Mouse (Mus musculus) heart, embryonic 10.5 days (tissue): ENCODE measurements at regions not wholly inside any gene's neighbourhood (a gene's known extent, or its start where the extent isn't known, plus 50 kb on each side); places are given as distances from the start of the nearest gene placed in this dataset.

Experiments used
- DNase-seq: peaks from one replicate; pipeline ENCODE4 v3.0.0-alpha.2; 2017; ENCODE audit warnings: low spot score
- H3K27ac ChIP-seq: fragments of 300-500 bp; sonication (generic); 2 replicates; pipeline ENCODE4 v1.5.1; 2016; ENCODE audit warnings: mild to moderate bottlenecking
- H3K27me3 ChIP-seq: fragments of 300-500 bp; sonication (generic); 2 replicates; pipeline ENCODE4 v1.6.1; 2016; ENCODE audit warnings: mild to moderate bottlenecking; ENCODE audit not compliant: poor library complexity, insufficient read depth, severe bottlenecking
- H3K36me3 ChIP-seq: fragments of 300-500 bp; sonication (generic); 2 replicates; pipeline ENCODE4 v1.6.1; 2016; ENCODE audit warnings: mild to moderate bottlenecking, moderate library complexity
- H3K4me1 ChIP-seq: fragments of 300-500 bp; sonication (generic); 2 replicates; pipeline ENCODE4 v1.6.1; 2016; ENCODE audit warnings: mild to moderate bottlenecking
- H3K4me3 ChIP-seq: fragments of 300-500 bp; sonication (generic); 2 replicates; pipeline ENCODE4 v1.5.1; 2016; ENCODE audit warnings: mild to moderate bottlenecking, moderate library complexity
- H3K9me3 ChIP-seq: fragments of 300-500 bp; sonication (generic); 2 replicates; pipeline ENCODE4 v1.6.1; 2016; ENCODE audit warnings: mild to moderate bottlenecking, moderate library complexity
- WGBS: fragments of 180-500 bp; shearing (Covaris S2); methylation state at CpG from one replicate; pipeline ENCODE4 v1.1.7; 2016; 5-methylcytosine and 5-hydroxymethylcytosine counted together

- DNase-seq: no peak
- Histone ChIP-seq H3K9me3 (no peaks in the 10 kb centered on the region), H3K27ac (no peak overlapping the region)
Observed at GRCm38 (mm10) chr10:96822344-96823335, 205.8 kb downstream of the Btg1 start.

DNA sequence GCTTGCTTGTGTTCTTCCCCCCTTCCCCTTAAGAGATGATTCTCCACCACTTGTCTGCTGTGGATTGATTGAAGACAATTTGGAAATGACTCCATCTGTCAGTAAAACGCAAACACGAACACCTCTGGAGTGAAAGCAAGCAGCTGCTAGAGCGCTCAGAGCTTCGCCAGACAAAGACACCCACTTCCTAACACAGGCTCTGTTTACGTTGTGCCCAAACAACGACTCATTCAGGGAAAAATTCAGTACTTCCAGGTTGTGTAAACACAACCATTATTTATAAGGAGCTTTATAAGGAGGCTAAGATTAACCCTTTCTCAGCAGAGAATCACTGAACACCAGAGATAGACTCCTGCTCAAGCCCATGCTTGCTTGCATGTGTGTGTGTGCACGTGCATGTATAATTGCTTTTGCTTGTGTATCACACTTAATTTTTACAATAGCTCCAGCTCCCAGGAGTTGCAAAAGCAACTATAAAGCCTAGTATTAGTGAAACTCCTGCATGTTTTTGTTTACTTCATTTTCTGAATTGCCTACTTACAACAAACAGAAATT lies 209.5 kb downstream of the Btg1 start:
- no peaks in the 10 kb centered on the region for H3K9me3 ChIP-seq
- no peaks in the 10 kb centered on the region for H3K4me1 ChIP-seq
- no peak for DNase-seq
- no peaks in the 10 kb centered on the region for H3K36me3 ChIP-seq
- no peak overlapping the region for H3K4me3 ChIP-seq
- no peak overlapping the region for H3K27ac ChIP-seq
- H3K27me3 ChIP-seq: no peaks in the 10 kb centered on the region
- WGBS: 52% methylated on average over 7 of the region's 7 CpGs

More at GRCm38 (mm10) chr10:96822344-96823335, 205.8 kb downstream of the Btg1 start:
- H3K36me3 ChIP-seq: no peaks in the 10 kb centered on the region
- 73% methylated on average over 7 of the region's 7 CpGs for WGBS
- no peaks in the 10 kb centered on the region for H3K4me1 ChIP-seq
- H3K4me3 ChIP-seq: no peak overlapping the region
- no peaks in the 10 kb centered on the region for H3K27me3 ChIP-seq

DNA sequence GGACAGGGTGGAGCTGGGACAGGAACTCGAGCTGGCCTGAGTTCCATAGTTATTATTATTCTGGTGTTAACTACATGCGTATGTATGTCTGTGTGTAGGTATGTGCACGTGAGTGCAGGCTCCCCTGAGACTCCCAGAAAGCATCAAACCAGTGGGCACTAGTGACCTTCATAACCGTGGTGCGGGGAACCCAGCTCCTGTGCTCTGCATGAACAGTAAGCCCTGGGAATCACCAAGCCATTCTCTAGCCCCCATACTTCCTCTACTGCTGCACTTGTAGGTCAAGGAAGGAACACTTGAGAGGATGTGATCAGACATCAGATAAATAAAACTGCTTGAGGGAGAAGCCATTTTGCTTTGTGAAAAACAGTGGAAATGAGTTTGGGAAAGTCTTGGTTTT lies 211.2 kb downstream of the Btg1 start:
- H3K27ac ChIP-seq: no peak overlapping the region
- no peaks in the 10 kb centered on the region for H3K36me3 ChIP-seq
- no peaks in the 10 kb centered on the region for H3K9me3 ChIP-seq
- WGBS: 87% methylated on average over 5 of the region's 5 CpGs
- no peak for DNase-seq
- H3K27me3 ChIP-seq: no peaks in the 10 kb centered on the region
- no peak overlapping the region for H3K4me3 ChIP-seq
- no peaks in the 10 kb centered on the region for H3K4me1 ChIP-seq

DNA sequence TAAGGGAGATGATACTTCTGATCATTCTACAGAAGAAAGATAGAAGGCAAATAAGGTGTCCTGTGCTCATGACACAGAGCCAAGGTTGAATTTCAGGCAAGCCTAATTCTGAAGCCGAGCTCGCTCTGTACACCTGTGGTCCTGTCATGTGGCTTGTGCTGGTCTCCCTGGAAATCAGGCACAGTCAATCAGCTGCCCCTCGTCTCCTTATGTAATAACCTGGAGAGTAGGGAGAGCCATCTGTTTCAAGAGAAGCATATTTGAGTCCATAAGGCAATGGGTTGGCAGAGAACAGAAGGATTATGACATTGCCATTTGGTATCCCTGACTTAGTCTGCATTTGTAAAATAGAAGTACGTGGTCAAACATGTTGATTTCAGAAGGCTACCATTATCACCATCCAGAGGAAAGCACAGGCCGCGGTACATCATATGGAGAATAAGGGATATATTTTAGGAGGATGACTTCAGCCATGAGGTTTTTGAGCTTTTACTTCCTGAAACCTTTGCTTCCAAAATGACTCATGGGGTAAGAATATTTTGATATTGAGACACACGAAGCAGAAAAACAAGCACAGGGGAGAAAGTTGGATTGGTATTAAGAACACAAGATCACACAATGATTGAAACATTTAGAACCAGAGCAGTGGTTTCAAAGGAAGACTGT lies 211.9 kb downstream of the Btg1 start:
- WGBS: 79% methylated on average over 7 of the region's 7 CpGs
- H3K4me1 ChIP-seq: no peaks in the 10 kb centered on the region
- no peak overlapping the region for H3K4me3 ChIP-seq
- H3K9me3 ChIP-seq: no peaks in the 10 kb centered on the region
- no peak overlapping the region for H3K27ac ChIP-seq
- DNase-seq: no peak
- H3K36me3 ChIP-seq: no peaks in the 10 kb centered on the region
- H3K27me3 ChIP-seq: no peaks in the 10 kb centered on the region

DNA sequence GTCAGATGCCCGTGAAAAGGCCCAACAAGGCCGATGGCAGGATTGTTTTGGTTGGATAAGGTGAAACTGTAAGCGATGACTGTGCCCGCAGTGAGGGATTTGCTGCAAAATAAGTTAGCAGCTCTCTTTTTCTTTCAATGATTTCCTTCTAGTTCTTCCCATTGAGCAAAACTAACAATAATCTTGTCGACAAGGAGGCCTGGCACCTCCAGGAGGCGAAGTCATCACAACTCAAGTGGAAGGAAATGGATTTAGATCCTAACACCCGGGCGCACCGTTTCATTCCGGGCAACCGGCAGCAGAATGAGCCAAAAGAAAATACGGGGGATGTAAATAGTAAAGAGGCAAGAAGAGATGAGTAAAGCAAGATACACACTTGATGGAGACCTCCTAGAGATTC lies 214.3 kb downstream of the Btg1 start:
- Histone ChIP-seq H3K9me3 (no peaks in the 10 kb centered on the region), H3K27me3 (no peaks in the 10 kb centered on the region), H3K4me3 (no peak overlapping the region), H3K36me3 (no peaks in the 10 kb centered on the region), H3K4me1 (no peaks in the 10 kb centered on the region), H3K27ac (no peak overlapping the region)
- DNase-seq: no peak
- WGBS: 82% methylated on average over 12 of the region's 12 CpGs

DNA sequence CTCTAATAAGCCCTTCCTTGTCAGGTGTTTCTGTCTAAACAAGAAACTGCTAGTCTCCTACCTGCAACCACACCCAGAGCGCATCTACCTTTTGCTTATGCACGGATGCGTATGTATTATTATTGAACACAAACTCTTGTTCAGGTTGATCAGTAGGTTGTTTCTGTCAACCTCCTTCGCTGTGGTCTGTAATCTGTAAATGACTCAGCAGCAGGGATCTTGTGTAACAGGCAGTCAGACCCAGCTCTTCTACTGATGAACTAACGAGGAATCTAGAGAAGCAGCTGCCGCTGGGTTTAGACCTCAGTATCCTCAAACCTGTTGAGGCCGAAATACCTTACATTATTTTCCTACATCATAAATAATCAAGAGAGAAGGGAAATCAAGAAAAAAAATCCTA lies 220.4 kb downstream of the Btg1 start:
- no peaks in the 10 kb centered on the region for H3K27me3 ChIP-seq
- H3K4me3 ChIP-seq: no peak overlapping the region
- H3K27ac ChIP-seq: no peak overlapping the region
- H3K4me1 ChIP-seq: no peaks in the 10 kb centered on the region
- H3K36me3 ChIP-seq: no peaks in the 10 kb centered on the region
- H3K9me3 ChIP-seq: no peaks in the 10 kb centered on the region
- WGBS: 86% methylated on average over 7 of the region's 7 CpGs
- no peak for DNase-seq

- no peak overlapping the region for H3K27ac ChIP-seq
- H3K27me3 ChIP-seq: no peaks in the 10 kb centered on the region
- 82% methylated on average over 2 of the region's 2 CpGs for WGBS
- 0 out of 2 replicates have a peak, but pooled peaks cover 6% of the 10 kb centered on the region for H3K4me1 ChIP-seq
- no peaks in the 10 kb centered on the region for H3K36me3 ChIP-seq
- DNase-seq: no peak
- H3K9me3 ChIP-seq: no peaks in the 10 kb centered on the region
- no peak overlapping the region for H3K4me3 ChIP-seq
Observed at GRCm38 (mm10) chr10:96841128-96841527, 224.3 kb downstream of the Btg1 start.

- H3K27me3 ChIP-seq: no peaks in the 10 kb centered on the region
- H3K4me3 ChIP-seq: no peak overlapping the region
- H3K4me1 ChIP-seq: 0 out of 2 replicates have a peak, but pooled peaks cover 6% of the 10 kb centered on the region
- H3K9me3 ChIP-seq: no peaks in the 10 kb centered on the region
- 94% methylated on average over 2 of the region's 2 CpGs for WGBS
- H3K27ac ChIP-seq: no peak overlapping the region
- DNase-seq: no peak
- H3K36me3 ChIP-seq: no peaks in the 10 kb centered on the region
Observed at GRCm38 (mm10) chr10:96841956-96842355, 225.2 kb downstream of the Btg1 start.

DNA sequence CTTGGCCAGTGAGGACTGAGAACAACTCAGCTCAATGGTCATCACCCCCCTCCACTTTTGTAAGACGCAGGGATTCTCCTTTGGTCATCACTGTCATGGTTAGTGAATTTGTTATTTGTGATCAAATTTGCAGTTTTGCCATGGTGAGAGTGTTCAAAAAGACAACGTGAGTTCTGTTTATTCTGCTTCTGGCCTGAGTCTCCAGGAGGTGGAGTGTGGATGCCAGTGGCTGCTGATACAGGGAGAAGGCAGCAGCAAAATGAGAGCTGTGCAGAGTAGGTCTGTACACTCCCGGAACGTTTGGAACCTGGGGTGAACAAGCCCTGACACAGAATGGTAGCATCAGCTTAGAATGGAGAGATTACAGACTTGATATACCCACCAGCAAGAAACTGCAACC lies 229.1 kb downstream of the Btg1 start:
- WGBS: 68% methylated on average over 4 of the region's 4 CpGs

GRCm38 (mm10) chr10:96847028-96847427 lies 230.2 kb downstream of the Btg1 start:
- no peaks in the 10 kb centered on the region for H3K27me3 ChIP-seq
- 0 out of 2 replicates have a peak, but pooled peaks cover 6% of the 10 kb centered on the region for H3K4me1 ChIP-seq
- H3K36me3 ChIP-seq: no peaks in the 10 kb centered on the region
- WGBS: 66% methylated on average over 6 of the region's 6 CpGs
- H3K27ac ChIP-seq: no peak overlapping the region
- no peak overlapping the region for H3K4me3 ChIP-seq
- no peak for DNase-seq
- H3K9me3 ChIP-seq: no peaks in the 10 kb centered on the region

More for the DNA sequence above, 229.1 kb downstream of the Btg1 start:
- DNase-seq: no peak
- Histone ChIP-seq H3K27ac (no peak overlapping the region), H3K4me1 (0 out of 2 replicates have a peak, but pooled peaks cover 6% of the 10 kb centered on the region), H3K27me3 (no peaks in the 10 kb centered on the region), H3K36me3 (no peaks in the 10 kb centered on the region), H3K4me3 (no peak overlapping the region), H3K9me3 (no peaks in the 10 kb centered on the region)

GRCm38 (mm10) chr10:96847433-96848165 lies 230.8 kb downstream of the Btg1 start:
- WGBS: 65% methylated on average over 5 of the region's 5 CpGs
- H3K27me3 ChIP-seq: no peaks in the 10 kb centered on the region
- DNase-seq: no peak
- no peak overlapping the region for H3K4me3 ChIP-seq
- no peaks in the 10 kb centered on the region for H3K9me3 ChIP-seq
- H3K4me1 ChIP-seq: 0 out of 2 replicates have a peak, but pooled peaks cover 6% of the 10 kb centered on the region
- no peak overlapping the region for H3K27ac ChIP-seq
- H3K36me3 ChIP-seq: no peaks in the 10 kb centered on the region

DNA sequence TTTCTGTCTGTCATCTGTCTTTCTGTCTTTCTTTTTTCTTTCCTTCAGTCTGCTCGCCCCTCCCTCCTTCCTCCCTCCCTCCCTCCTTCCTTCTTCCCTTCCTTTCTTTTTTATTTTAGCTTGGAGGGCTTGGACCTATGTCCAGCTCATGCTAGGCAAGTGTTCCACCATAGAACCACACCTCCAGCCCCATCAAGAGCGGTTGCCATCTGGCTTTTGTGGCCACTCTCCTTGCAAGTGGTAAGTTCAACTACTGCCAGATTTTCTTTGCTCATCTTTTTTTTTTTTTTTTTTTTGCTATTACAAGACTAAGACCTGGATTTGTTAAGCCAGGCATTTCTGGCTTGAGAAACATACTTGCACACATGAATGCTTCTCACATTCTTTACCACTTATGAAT lies 231.7 kb downstream of the Btg1 start:
- WGBS: 84% methylated on average over 2 of the region's 2 CpGs
- DNase-seq: no peak
- H3K27ac ChIP-seq: no peak overlapping the region
- 0 out of 2 replicates have a peak, but pooled peaks cover 6% of the 10 kb centered on the region for H3K4me1 ChIP-seq
- H3K9me3 ChIP-seq: no peaks in the 10 kb centered on the region
- no peaks in the 10 kb centered on the region for H3K36me3 ChIP-seq
- H3K4me3 ChIP-seq: no peak overlapping the region
- no peaks in the 10 kb centered on the region for H3K27me3 ChIP-seq
